Mouse (Mus musculus) cerebellum, adult 11-12 months (tissue): ENCODE measurements around the gene Mpp2.

Experiments used
- DNase-seq: peaks from one replicate; pipeline ENCODE4 v3.0.0; 2022

Mpp2 gene

DNA sequence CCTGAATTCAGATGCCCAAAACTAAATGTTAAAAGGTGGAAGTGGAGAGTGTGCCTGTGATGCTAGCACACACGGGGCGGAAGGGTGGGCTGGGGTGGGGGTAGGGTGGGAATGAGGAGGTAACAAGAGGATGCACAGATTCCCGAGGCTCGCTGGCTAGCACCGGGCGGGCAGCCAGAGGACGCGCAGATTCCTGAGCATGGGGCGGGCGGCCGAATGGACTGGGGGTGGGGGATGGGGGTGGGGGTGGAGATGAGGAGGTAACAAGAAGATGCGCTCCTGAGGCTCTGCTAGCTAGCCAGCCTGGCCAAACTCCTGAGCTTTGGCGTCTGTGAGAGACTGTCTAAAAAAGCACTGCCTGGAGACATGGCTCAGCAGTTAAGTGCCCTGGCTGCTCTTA lies 17.9 kb downstream of the Mpp2 start:
- DNase-seq, result no peak

DNA sequence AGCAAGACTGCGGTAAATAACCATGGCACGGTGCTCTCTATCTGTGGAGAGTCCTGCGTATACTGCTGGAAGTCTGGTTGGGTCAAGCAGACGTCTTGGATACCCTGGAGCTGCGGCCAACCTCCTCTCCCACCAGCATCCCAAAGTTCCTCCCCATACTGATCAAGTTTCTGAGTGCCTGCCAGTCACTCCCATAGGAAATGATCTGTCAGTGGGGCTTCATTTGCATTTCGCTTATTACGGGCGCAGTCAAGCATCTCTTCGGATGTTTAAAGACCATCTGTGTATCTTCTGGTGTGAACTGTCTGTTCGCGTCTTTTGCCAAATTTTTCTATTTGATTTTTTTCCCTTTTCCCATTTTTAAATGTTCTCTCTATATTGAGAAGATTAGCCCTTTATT lies 18.7 kb downstream of the Mpp2 start:
- no peak for DNase-seq

DNA sequence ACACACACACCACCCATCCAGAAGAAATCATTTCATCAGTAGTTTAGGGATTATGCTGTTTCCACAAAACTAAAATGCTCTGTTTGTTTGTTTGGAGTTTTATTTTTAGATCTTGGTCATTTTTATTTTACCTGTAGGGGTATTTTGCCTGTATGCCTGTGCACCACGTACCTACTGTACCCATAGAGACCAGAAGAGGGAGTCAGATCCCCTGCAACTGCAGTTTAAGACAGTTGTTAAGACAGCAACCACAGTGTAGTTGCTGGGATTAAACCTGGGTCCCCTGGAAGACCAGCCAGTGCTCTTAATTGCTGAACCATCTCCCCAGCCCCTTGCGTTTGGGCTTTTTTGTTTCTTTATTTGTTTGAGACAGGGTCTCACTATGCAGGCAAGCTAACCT lies 19.3 kb downstream of the Mpp2 start:
- no peak for DNase-seq

DNA sequence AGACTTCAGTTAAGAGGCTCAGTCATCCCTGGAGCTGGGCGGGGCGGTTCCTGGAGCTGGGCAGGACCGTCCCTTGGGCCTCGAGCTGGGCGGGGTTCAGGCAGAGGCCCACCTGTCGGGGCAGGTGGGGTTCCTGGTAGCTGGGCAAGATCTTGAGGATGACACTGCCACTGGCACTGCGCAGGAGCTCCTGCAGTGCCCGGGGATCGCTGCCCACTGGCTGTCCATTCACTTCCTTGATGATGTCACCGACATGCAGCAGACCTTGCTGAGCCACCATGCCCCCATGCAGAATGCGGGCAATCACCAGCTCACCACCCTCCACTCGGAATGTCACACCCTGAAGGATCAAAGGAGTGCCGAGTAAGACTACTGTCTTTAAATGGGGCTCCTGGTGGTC lies 25.2 kb downstream of the Mpp2 start:
- DNase-seq, result no peak

DNA sequence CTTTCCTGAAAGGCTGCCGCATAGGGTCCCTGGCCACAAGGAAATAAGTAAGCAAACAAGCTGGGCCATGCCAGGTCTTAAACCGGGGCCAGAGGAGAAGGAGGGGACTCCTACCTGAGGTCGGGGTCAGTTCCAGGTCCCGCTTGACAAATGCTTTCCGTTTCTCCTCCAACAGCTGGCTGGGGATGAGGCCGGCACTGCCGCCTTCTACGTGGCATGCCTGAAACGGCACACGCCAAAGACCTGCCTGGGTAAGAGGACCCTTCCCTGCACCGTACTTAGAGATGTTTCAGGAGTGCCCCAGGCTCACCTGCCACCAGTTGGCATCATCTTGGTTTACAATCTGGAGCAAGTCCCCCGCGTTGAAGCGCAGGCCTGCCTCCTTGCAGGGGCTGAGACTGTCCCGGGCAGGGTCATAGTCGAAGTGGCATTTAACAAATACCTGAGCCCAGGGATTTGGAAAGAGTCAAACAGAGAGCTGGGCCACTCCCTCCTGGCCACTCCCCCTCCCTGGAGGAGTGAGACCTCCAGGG lies 26.3 kb downstream of the Mpp2 start:
- peak; percentile 28 for DNase-seq

DNA sequence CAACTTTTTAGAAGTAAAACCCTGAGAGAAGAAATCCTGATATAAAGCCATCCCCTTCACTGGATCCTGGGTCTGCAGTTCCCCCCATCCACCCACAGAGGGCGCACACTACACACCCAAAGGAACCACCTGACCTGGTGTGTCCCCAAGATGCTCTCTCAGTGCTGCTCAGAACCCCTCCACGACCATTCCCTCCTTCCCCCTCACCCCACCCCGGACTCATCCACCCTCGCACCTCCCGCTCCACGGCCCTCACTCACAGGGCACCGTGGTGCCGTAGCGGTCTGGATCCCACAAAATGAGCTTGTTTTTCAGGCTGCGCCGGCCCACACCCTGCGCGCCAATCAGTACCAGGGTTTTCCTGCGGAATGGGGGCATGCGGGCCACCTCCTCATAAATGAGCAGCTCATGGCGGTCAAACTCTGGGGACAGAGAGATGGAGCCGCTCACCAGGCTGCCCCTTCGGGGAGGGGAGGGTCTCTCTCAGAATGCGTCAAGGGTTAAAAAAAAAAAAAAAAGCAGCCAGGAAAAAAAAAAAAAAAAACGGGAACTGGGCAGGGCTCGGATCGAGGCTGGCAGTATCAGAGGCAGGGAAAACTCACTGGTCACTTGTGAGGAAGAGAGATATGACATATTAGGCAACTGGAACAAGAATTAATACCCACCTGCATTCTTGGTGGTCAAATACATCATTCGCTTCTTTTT lies 26.9 kb downstream of the Mpp2 start:
- DNase-seq, result peak; percentile 80

DNA sequence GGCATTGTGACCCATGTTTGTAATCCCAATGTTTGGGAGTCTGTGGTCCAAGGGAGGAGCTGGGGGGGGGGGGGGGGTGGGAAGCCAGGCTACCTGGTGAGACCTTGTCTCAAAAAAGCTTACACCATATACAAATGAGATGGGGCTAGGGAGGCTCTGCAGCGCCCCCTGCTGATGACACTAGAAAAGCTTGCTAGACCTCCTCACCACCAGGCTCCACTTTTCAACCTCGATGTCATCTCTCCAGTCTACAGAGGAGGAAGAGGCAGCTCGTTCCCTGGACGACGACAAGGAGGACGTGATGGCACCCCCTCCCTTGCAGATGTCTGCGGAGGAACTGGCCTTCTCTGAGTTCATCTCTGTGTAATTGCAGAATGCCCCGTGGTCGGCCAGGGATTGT lies 34.5 kb downstream of the Mpp2 start:
- peak; percentile 67 for DNase-seq

DNA sequence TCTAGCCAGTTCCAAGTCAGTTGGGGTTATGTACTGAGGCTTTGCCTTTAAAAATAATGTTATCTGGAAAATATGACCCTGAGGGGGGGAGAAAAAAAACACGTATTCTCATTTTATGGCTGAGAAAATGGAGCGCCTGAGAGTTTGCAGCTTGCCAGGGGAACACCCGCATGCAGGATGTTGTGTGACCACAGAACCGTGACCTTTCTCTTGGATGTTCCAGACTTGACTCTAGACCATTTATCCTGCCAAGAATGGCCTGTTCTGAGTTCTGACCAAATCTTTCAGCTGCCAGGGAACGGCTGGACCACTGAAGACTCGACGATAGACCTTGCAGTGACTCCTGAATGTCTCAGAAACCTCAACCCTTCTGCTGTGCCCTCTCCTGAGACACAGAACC lies 35.1 kb downstream of the Mpp2 start:
- no peak for DNase-seq

DNA sequence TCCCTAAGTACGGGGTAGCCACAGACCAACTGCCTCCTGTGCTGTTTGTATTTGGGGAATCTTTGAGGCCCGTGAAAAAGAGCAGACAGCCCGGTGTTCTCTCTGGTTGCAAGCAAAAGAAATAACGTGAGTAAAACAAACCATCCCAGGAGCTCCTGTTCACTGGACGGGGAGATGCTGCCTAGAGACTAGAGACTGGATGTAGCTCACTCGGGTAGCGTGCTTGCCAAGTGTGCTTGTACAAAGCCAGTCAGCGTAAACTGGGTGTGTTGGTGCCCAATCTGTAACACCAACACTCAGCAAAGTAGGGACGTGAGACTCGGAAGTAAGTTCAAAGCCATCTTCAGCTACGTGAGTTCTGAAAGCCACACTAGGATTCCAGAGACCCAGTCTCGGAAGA lies 35.6 kb downstream of the Mpp2 start:
- no peak for DNase-seq

DNA sequence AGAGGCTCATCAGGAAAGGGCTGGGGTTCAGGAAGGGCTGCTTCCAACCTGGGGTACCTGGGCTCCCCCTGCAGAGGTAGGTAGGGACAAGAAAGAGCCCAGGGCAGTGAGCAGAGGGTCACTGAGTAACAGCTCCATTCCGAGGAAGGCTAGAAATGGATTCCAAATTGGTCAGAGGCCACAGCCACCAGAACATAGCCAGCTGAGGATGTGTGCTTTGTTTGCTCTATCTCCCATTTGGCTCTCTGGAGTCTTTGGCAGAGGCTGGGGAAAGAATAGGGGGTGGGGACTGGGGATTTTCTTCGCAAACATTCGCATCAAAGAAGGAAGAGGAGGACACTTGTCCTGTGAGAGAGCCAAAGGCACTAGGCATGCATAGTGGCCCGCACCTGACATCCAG lies 36.4 kb downstream of the Mpp2 start:
- no peak for DNase-seq

DNA sequence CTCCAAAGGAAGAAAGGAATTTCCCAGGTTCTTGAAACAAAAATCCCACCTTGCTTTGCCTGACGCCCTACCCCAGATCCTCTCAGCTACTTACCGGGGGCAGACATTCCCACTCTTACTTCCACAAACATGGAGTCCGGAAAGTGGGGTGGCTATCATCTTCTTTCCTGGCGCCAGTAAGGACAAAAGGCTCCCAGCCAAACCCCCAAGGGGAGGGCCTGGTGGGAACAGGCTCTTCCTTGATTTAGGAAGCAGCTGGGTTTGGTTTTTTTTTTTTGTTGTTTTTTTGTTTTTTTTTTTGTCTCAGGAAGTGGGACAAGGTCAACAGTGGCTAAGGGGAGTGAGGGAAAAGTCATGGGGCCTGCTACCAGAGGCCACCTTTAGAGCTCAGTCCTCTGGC lies 36.8 kb downstream of the Mpp2 start:
- no peak for DNase-seq

DNA sequence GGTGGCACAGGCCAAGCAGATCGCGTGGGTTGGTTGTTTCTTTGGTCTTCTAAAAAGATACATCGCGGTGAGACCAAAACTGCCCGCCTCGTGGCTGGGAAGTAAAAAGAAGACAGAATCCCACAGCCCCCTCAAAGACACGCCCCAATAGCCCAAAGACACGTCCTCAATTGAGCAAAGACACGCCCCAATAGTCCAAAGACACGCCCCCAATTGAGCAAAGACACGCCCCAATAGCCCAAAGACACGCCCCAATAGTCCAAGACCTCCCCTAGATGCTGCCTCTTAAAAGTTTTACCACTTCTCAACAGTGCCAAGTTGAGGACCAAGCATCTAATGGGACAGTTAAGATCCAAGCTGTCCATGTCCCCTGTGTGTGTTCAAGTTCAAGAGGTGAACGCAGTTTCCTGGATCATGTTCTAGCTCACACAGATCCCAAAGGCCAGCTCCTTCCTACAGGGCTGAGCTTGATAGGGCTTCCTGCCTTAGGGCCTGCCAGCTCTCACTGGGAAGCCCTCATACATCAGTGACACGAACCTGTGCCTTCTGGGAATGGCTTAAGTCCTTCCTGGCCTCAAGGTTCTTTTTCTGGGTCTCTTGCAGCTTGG lies 38.3 kb downstream of the Mpp2 start:
- DNase-seq, result no peak

DNA sequence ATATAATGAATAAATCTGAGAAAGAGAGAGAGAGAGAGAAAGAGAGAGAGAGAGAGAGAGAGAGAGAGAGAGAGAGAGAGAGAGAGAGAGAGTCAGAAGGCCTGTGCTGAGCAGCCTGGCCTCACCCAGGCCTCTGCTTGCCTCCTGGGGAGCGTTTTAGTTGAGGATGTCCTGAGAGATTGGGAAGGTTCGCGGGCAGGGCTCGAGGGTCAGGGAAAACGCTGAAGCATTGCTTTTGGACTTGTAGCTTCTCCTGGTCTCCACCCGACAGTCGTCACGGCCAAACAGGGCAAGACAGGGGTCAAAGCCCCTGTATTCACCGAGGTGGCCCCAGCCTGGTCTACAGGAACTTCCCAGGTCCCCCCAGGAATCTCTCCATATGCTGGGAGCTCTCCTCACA lies 41.7 kb downstream of the Mpp2 start:
- no peak for DNase-seq

DNA sequence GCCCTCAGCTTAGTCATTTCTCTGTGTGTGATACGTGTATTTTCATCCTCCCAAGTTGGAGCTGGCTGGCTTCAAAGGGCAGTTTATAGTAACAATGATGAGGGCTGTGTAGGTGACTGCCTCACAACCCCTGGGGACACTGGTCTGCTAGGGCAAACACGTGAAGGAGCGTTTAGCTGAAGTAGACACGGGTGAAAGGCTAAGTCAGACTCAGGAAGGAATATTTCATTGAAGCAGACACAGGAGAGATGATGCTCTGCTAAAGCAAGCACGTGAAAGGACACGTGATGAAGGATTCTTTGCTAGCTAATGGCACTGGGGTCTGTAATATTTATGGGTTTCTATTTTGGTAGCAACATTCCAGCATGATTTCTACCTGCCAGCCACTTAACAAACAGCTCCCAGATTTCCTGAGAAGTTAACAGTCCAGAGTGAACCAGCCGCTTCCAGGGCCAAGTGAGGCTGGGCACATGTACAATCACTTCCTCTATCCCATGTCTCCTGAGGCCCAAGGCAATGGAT lies 43.6 kb downstream of the Mpp2 start:
- no peak for DNase-seq

DNA sequence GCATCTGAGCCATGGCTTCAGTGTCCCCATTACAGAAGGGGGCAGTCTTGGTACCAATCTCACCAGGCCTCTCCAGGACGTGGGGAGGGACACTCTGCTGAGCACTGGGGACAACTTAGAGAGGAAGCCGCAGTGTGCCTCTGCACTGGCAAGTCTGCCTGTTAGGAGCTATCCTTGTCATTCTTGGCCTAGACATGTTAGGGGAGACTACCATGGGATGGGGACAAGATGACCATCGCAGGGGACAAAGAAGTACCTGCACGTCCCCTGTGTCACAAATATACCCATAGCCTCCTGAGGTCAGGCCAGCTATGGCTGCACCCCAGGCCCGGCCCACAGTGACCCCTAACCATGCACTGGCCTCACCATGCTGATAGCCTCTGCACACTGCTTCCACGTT lies 44.9 kb downstream of the Mpp2 start:
- DNase-seq, result no peak

DNA sequence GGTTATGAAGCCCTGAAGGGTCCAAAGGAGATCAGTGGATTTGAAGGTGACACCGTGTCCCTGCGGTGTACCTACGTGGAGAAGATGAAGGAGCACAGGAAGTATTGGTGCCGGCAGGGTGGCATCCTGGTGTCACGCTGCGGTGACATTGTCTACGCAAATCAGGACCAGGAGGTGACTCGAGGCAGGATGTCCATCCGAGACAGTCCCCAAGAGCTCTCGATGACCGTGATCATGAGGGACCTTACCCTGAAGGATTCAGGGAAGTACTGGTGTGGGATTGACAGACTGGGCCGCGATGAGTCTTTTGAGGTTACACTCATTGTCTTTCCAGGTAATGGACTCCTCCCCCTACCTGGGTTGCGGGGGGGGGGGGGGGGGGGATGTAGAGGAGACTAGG lies 45.3 kb downstream of the Mpp2 start:
- DNase-seq, result no peak

DNA sequence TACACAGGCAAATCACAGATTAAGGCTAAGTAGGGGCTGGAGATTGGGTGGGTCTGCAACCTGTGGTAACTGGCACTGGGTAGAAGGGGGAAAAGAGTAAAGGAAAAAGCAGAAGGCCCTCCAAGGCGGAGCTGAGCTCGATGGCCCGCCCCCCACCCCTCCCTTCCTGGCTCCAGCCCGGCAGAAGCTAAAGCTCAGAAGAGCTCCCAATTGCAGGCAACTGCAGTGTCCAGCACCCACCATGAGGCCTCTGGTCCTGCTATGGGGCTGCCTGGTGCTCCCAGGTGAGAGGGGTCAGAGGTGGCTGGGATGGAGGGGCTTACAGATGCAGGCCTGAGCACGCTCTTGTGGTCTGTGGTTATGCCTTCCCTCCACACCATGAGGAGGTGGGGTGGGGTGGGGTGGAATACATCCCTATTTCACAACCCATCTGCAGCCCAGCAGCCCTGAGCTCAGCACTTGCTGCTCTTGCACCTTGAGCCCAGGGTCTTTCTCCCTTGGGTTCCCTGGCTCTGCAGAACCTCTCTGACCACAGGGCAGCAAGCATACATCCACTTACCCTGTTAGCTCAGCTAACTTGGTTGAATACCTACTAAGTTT lies 46.9 kb downstream of the Mpp2 start, which contains the start of gene Cd300lg:
TSS of gene Cd300lg (plus strand) at position 160 of the 600 bp plus-strand sequence.
- no peak for DNase-seq

DNA sequence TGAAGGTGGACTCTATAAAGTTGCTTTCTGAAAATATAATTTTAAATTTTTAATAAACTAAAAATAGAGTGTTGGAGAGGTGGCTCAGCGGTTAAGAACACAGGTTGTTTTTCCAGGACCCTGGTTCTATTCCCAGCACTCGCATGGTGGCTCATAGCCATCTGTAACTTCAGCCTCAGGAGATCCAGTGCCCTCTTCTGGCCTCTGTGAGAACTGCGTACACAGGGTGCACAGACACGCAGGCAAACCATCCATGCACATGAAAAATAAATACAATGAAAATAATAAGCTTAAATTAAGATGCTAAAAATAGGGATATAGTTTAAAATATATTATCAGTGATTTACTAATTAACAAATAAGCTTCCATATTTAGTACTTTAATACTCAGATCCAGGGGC lies 47.7 kb downstream of the Mpp2 start:
- no peak for DNase-seq

DNA sequence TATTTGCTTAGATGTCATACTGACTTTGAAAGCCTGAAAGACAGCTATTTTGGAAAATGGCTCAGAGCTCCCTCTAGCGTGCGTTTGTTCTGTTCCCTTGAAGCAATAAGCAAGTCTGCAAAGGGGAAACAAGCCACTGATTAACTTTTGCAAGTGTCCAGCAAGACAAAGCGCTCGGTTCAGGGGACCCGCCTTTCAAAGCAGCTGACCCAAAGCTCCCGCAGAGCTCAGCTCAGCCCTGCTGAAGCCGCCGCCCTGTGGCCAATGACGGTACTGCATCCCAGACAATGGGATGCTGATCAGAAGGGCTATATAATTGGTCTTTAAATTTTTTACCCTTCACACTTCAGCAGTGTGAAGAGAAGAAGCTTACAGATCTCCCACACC lies 48.2 kb downstream of the Mpp2 start:
- peak; percentile 80 for DNase-seq

DNA sequence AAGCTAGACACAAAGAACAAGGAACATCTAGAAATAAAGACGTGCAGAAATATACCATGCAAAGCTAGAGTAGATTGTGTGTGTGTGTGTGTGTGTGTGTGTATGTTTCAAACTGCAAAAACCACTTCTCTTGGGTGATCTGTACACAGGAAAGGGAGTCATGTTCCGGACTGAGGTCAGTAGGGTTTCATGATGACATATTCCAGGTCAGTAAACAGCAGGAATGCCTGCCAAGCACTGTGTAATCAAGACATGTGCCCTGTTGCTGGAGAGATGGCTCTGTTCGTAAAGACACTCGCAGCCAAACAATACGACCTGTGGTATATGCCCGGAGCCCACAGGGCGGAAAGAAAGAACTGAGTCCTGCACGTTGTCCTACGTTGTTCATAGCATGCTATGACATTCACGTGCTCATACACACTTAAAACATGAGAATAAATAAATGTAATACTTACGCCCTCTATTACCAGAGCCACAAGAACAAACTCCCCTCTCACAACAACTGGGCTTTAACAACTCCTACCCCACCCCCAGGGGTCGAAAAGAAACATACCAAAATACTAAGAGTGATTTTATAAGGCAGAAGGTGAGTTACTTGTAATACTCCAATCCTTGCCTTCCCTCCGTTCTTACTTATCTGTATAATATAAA lies 48.7 kb downstream of the Mpp2 start:
- DNase-seq, result no peak

DNA sequence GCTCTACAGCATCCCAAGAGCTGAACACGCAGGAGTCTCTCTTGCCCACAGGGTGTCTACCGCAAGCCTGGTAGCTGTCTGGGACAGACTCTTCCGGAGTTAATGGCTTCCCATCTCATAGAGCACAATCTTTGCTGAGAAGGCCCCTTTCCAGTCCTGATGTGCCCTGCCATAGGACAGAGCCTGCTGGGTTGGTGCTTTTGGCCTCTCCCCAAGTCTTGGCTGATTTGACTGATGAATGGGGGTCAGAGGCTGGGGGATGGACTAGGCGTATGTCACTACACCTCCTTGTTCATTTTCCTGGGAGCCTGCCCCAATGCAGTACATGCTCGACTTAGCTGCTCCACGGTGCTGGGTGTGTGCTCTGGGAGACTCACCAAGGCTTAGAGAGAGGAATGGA lies 50.5 kb downstream of the Mpp2 start:
- DNase-seq, result no peak

DNA sequence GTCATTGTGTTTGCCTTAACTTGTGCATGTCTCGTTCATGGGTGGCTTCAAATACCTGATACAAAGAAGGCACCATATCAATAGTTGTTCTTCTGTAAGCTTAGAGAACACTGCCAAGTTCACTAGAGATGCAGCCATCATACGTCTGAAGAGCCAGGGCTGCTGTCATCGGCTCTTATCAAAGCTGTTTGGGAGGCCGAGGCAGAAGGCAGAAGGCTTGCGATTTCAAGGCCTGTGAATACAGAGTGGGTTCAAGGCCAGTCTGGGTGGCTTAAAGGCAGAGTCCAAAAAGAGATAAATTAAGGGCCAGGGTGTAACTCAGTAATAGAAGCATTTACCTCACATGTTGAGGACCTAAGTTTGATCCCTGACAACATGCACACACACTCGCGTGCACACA lies 52.0 kb downstream of the Mpp2 start:
- no peak for DNase-seq

DNA sequence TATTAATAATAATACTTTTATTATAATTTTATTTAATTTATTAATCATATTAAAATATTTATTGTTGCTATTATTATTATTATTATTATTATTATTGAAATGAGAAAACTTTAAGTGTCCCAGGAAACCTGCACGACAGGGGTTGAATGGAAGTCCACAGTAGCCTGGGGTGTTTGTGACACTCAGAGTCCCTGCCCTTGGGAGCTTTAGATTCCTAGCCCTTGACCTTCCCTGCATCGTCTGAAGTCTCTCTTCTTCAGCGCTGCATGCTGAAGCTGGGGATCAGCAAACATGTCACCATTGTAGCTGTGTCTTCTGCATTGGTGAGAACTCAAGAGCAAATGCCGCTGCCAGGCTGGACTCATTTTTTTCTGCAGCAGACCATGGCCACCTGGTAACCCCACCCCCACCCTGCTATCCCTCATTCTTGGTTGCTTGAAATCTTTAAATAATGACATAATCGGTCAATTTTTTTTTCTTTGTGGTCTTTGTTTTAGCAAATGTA lies 52.8 kb downstream of the Mpp2 start:
- no peak for DNase-seq
